Mouse (Mus musculus) midbrain, embryonic 13.5 days (tissue): ENCODE results near the gene Cnot1. TPM values are rescaled to one million over a fixed set of nuclear protein-coding genes. Genes with fewer than 3 reads are reported as not detected.

Source experiments
- ATAC-seq: fragments of 200-750 bp; cut with Nextera tagmentation; 2 replicates; pipeline ENCODE4 v1.8.0; 2017; ENCODE audit warnings: mild to moderate bottlenecking, moderate TSS enrichment, moderate library complexity
- H3K27ac ChIP-seq: fragments of 300-500 bp; sonication (generic); 2 replicates; pipeline ENCODE4 v1.5.1; 2015; ENCODE audit warnings: inconsistent platforms, mild to moderate bottlenecking, moderate library complexity
- H3K27me3 ChIP-seq: fragments of 300-500 bp; sonication (generic); 2 replicates; pipeline ENCODE4 v1.6.1; 2015; ENCODE audit warnings: mild to moderate bottlenecking, inconsistent platforms
- H3K36me3 ChIP-seq: fragments of 300-500 bp; sonication (generic); 2 replicates; pipeline ENCODE4 v1.6.1; 2015; ENCODE audit warnings: mild to moderate bottlenecking, inconsistent platforms
- H3K4me1 ChIP-seq: fragments of 300-500 bp; sonication (generic); replicated peaks from 2 replicates; pipeline ENCODE4 v1.6.1; 2015; ENCODE audit warnings: inconsistent platforms
- H3K4me2 ChIP-seq: fragments of 300-500 bp; sonication (generic); replicated peaks from 2 replicates; pipeline ENCODE4 v1.6.1; 2015; ENCODE audit warnings: moderate library complexity, mild to moderate bottlenecking, inconsistent platforms
- H3K4me3 ChIP-seq: fragments of 300-500 bp; sonication (generic); replicated peaks from 2 replicates; pipeline ENCODE4 v1.5.1; 2015; ENCODE audit warnings: mild to moderate bottlenecking, inconsistent platforms
- H3K9ac ChIP-seq: fragments of 300-500 bp; sonication (generic); replicated peaks from 2 replicates; pipeline ENCODE4 v1.6.1; 2015; ENCODE audit warnings: mild to moderate bottlenecking, inconsistent platforms
- H3K9me3 ChIP-seq: fragments of 300-500 bp; sonication (generic); 2 replicates; pipeline ENCODE4 v1.6.1; 2016; ENCODE audit warnings: mild to moderate bottlenecking, inconsistent platforms
- WGBS: fragments of 180-500 bp; shearing (Covaris S2); methylation state at CpG from one replicate; pipeline ENCODE4 v1.1.7; 2015; 5-methylcytosine and 5-hydroxymethylcytosine counted together
- polyA plus RNA-seq: library from polyadenylated mRNA; unstranded; fragments of >200 nt; fragmentation: Nextera tagmentation; extraction: Ambion mirVana; gene quantifications from 2 replicates; pipeline ENCODE4 v1.2.1, GENCODE M21; 2015

The Cnot1 gene
- polyA plus RNA-seq, 1 experiment from 2014 or later: 52.1 TPM

DNA sequence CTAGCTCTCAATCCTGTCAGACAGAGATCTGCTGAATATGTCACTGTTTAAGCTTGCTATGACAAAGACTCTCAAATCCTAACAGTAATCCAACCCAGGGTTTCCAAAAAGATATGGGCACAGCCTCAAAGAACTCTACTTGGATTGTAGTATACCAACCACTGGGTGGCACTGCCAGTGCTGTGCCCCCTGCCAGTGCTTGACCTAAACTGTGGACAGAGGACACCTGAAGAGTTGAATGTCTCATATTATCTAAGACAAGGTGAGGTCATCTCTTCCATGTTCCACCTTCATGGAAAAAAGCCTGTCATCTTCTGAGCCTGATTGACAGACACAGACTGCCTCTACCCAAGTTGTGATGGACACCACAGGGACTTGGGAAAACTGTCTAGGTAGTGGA lies 24.6 kb downstream of the Cnot1 start:
- peaks cover 73% of the 10 kb centered on the region for H3K36me3 ChIP-seq
- H3K27me3 ChIP-seq: no peaks in the 10 kb centered on the region
- no peak overlapping the region for H3K9ac ChIP-seq
- H3K4me1 ChIP-seq: no peaks in the 10 kb centered on the region
- 0 out of 2 replicates have a peak, but pooled peaks cover 3% of the 10 kb centered on the region for H3K9me3 ChIP-seq
- ATAC-seq: no peak
- H3K4me3 ChIP-seq: no peak overlapping the region
- H3K27ac ChIP-seq: no peak overlapping the region
- no peak overlapping the region for H3K4me2 ChIP-seq

DNA sequence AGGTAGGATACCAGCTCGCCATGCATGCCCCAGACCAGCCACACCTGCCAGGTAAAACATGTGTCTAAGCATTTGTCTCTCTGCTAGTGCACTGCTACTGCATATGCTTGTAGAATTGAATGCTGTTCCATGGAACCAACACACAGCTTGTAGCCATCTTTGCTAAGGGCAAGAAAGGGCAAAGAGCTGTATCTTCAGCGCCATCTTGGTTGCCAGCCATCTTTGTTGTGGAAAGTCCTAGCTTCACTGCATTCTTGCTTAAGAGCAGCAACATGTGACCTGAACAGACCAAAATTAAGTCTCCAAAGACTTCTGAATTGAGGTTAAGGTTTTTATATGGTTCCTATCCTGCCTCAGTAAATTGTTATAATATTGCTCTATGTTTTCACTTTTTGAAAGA lies 25.5 kb downstream of the Cnot1 start:
- no peak overlapping the region for H3K4me3 ChIP-seq
- peaks cover 64% of the 10 kb centered on the region for H3K36me3 ChIP-seq
- no peaks in the 10 kb centered on the region for H3K27me3 ChIP-seq
- no peak for ATAC-seq
- H3K4me1 ChIP-seq: no peaks in the 10 kb centered on the region
- H3K27ac ChIP-seq: no peak overlapping the region
- 0 out of 2 replicates have a peak, but pooled peaks cover 3% of the 10 kb centered on the region for H3K9me3 ChIP-seq
- no peak overlapping the region for H3K9ac ChIP-seq
- H3K4me2 ChIP-seq: no peak overlapping the region
- 95% methylated on average over 2 of the region's 2 CpGs for WGBS

DNA sequence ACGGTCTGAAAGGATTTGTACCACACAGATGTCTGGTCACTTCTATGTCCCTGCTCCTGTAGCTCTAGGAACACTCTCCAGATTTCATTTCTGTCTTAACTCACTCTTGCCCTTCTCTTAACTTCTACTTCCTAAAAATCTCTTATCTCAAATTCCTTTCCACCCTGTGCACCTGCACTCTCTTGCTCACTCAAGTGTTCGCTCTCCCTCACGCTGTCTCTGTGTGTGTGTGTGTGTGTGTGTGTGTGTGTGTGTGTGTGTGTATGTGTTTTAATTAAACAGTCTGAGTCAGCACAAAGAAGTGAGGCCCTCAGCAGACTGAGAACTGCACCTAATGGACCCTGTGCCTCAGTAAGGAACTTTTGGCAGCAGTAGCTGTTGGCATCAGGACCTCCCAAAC lies 26.2 kb downstream of the Cnot1 start:
- H3K4me3 ChIP-seq: no peak overlapping the region
- no peaks in the 10 kb centered on the region for H3K27me3 ChIP-seq
- no peak overlapping the region for H3K4me2 ChIP-seq
- no peak overlapping the region for H3K27ac ChIP-seq
- no peak overlapping the region for H3K9ac ChIP-seq
- ATAC-seq: no peak
- H3K4me1 ChIP-seq: no peaks in the 10 kb centered on the region
- peaks cover 57% of the 10 kb centered on the region for H3K36me3 ChIP-seq
- 100% methylated on average over 3 of the region's 3 CpGs for WGBS
- H3K9me3 ChIP-seq: 0 out of 2 replicates have a peak, but pooled peaks cover 3% of the 10 kb centered on the region

DNA sequence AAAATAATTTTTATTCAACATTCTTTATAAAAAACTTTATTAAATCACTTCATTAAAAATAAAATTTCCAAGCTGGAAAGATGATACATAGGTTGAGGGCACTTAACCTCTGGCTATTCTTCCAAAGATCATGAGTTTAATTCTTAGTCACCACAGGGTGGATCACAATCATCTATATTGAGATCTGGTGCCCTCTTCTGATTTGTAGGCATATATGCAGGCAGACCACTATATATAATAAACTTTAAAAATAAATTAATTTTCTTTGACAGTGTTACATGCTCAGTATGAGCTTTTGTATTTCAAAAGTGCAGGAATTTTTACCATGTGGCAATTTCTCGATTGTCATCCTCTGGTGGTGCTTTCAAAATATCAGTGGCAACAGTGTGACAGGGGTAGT lies 43.1 kb downstream of the Cnot1 start:
- WGBS: 93% methylated on average over 1 of the region's 1 CpGs

GRCm38 (mm10) chr8:95760323-95760722 lies 46.9 kb downstream of the Cnot1 start:
- WGBS: 94% methylated on average over 6 of the region's 6 CpGs
- Histone ChIP-seq H3K4me1 (no peaks in the 10 kb centered on the region), H3K27ac (no peak overlapping the region), H3K27me3 (no peaks in the 10 kb centered on the region), H3K4me2 (no peak overlapping the region), H3K4me3 (no peak overlapping the region), H3K9me3 (no peaks in the 10 kb centered on the region), H3K9ac (no peak overlapping the region), H3K36me3 (peaks cover 75% of the 10 kb centered on the region)
- no peak for ATAC-seq

More for the DNA sequence above, 43.1 kb downstream of the Cnot1 start:
- Histone ChIP-seq H3K9ac (no peak overlapping the region), H3K36me3 (peaks cover 80% of the 10 kb centered on the region), H3K4me3 (no peak overlapping the region), H3K4me1 (no peaks in the 10 kb centered on the region), H3K9me3 (no peaks in the 10 kb centered on the region), H3K4me2 (no peak overlapping the region), H3K27ac (no peak overlapping the region), H3K27me3 (no peaks in the 10 kb centered on the region)
- no peak for ATAC-seq

GRCm38 (mm10) chr8:95751924-95752323 lies 55.3 kb downstream of the Cnot1 start:
- no peak overlapping the region for H3K27ac ChIP-seq
- no peak for ATAC-seq

DNA sequence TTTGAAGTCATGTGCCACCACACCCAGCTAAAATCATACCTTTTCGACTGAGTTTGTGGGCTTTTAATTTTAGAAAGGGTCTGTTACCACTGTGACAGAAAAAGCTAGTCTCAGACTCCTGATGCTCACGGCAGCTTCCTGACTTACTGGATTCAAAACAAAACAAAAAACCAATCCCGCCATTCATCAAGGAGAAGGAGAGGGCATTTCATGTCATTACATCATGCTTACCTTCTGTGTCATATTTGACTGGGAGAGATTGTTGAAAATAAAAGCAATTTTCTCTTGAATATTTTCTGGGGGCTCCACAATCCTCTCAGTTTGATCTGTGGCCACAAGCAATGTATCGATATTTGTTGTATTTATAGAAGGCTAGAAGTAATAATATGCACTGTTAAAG lies 59.2 kb downstream of the Cnot1 start:
- Histone ChIP-seq H3K27me3 (no peaks in the 10 kb centered on the region), H3K9me3 (no peaks in the 10 kb centered on the region), H3K9ac (no peak overlapping the region), H3K27ac (no peak overlapping the region), H3K36me3 (peaks cover 87% of the 10 kb centered on the region), H3K4me3 (no peak overlapping the region), H3K4me1 (no peaks in the 10 kb centered on the region), H3K4me2 (no peak overlapping the region)
- 97% methylated on average over 4 of the region's 4 CpGs for WGBS
- ATAC-seq: no peak

More at GRCm38 (mm10) chr8:95751924-95752323, 55.3 kb downstream of the Cnot1 start:
- H3K4me1 ChIP-seq: no peaks in the 10 kb centered on the region
- peaks cover 80% of the 10 kb centered on the region for H3K36me3 ChIP-seq
- H3K4me2 ChIP-seq: no peak overlapping the region
- H3K9me3 ChIP-seq: no peaks in the 10 kb centered on the region
- no peaks in the 10 kb centered on the region for H3K27me3 ChIP-seq
- WGBS: 100% methylated on average over 1 of the region's 1 CpGs
- no peak overlapping the region for H3K4me3 ChIP-seq
- H3K9ac ChIP-seq: no peak overlapping the region

- Histone ChIP-seq H3K9ac (no peak overlapping the region), H3K4me1 (no peaks in the 10 kb centered on the region), H3K27ac (no peak overlapping the region), H3K9me3 (no peaks in the 10 kb centered on the region), H3K4me2 (no peak overlapping the region), H3K36me3 (peaks cover 89% of the 10 kb centered on the region), H3K27me3 (no peaks in the 10 kb centered on the region), H3K4me3 (no peak overlapping the region)
- 92% methylated on average over 7 of the region's 7 CpGs for WGBS
- no peak for ATAC-seq
These were observed 65.5 kb downstream of the Cnot1 start for GRCm38 (mm10) chr8:95741732-95742131.

- peaks cover 81% of the 10 kb centered on the region for H3K36me3 ChIP-seq
- ATAC-seq: no peak
- no peak overlapping the region for H3K4me3 ChIP-seq
- no peaks in the 10 kb centered on the region for H3K4me1 ChIP-seq
- no peaks in the 10 kb centered on the region for H3K9me3 ChIP-seq
- no peak overlapping the region for H3K4me2 ChIP-seq
- no peak overlapping the region for H3K9ac ChIP-seq
- WGBS: 84% methylated on average over 7 of the region's 7 CpGs
- no peak overlapping the region for H3K27ac ChIP-seq
- no peaks in the 10 kb centered on the region for H3K27me3 ChIP-seq
These were observed 68.7 kb downstream of the Cnot1 start for GRCm38 (mm10) chr8:95738596-95738995.

DNA sequence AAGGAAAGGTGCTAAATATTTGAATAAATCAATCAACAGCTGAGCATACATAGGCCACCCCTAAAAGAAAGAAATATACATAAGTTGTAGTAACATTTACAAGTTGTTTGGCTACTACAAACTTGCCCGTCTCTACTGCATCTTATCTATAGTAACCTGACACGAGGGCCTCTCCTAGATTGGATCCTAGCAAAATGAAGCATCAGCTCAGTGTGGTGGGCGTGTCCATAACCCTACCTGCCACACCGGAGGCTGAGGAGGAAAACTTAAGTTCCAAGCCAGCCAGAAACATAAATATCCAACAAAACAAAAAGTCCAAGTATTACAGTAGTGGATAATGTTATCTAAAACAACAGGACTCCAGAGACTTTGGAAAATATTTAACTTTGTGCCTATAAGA lies 79.6 kb downstream of the Cnot1 start:
- no peak overlapping the region for H3K4me3 ChIP-seq
- no peaks in the 10 kb centered on the region for H3K27me3 ChIP-seq
- H3K9ac ChIP-seq: no peak overlapping the region
- no peaks in the 10 kb centered on the region for H3K9me3 ChIP-seq
- H3K4me2 ChIP-seq: no peak overlapping the region
- WGBS: 94% methylated on average over 4 of the region's 4 CpGs
- H3K4me1 ChIP-seq: no peaks in the 10 kb centered on the region
- H3K27ac ChIP-seq: no peak overlapping the region
- peaks cover 85% of the 10 kb centered on the region for H3K36me3 ChIP-seq
- no peak for ATAC-seq

DNA sequence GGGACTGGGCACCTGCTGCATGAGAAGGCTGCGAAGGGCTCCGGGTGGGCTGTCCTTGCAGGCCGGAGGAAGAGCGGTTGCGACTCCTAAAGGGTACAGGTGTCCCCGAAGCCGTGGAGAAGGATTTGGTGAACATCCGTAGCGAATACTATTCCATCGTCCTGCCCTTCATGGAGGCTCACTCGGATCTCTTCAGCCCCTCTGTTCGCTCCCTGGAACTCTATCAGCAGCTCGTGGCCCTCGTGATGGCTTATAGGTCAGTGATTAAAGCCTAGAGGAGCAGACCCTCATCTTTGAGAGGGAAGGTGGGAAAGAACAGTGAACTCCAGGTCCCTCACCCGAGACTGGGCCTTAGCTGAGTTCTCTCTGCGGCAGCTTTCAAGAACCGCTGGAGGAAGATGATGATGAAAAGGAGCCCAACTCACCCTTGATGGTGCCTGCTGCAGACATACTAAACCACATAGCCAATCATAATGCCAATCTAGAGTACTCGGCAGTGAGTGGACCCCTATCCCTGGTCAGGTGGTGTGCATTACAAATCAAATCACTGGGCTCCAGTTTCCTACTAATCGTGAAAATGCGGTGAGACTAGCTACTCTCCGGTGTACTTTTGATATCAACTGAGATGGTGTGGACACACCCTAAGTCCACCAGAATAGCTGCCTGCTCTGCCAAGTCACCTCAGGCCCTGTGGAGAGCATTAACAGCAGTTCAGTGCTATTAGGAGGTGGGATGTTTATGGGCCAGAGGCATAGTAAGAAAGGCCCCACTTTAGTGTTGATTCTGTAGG lies 90.5 kb downstream of the Cnot1 start:
- Histone ChIP-seq H3K36me3 (peaks cover 61% of the 10 kb centered on the region), H3K27ac (peak overlapping the region; percentile 73; the same call in 1 of the 2 replicates), H3K9me3 (no peaks in the 10 kb centered on the region), H3K4me2 (peak overlapping the region; percentile 96), H3K27me3 (no peaks in the 10 kb centered on the region), H3K9ac (peak overlapping the region; percentile 90), H3K4me3 (peak overlapping the region; percentile 89), H3K4me1 (peaks cover 21% of the 10 kb centered on the region)
- 19% methylated on average over 21 of the region's 21 CpGs for WGBS
- no peak; the same call in 1 of the 2 replicates for ATAC-seq

DNA sequence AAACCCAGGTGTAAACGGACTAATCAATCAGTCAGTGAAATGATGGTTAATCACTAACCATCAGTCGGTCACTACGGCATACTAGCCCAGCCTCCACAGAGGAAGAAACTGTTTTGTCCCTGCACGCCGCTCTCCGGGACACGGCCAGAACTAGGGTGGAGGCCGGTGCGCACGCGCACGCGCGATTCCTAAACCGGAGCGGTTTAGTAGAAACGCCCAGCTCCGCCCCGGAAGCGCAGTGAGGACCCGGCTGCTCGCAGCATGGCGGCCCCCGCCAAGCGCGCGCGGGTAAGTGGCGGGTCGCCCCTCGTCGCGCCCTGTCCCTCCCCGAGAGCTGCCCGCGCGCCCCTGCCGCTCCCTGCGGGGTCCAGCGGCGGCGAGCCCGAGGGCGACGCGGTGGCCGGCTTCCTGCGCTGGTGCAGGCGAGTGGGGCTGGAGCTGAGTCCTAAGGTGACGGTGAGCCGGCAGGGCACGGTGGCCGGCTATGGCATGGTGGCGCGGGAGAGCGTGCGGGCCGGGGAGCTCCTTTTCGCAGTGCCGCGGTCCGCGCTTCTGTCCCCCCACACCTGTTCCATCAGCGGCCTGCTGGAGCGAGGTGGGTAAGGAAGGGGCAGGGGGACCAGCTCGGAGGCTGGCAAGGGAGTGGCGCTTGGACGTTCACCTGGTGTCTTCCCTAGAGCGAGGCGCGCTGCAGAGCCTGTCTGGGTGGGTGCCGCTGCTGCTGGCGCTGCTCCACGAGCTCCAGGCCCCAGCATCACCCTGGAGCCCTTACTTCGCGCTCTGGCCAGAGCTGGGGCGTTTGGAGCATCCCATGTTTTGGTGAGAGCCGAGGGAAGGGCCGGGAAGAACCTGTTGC lies 91.4 kb downstream of the Cnot1 start, which contains the start of gene Setd6:
Gene Setd6, plus strand, starts transcription at position 206 of the 856 bp plus-strand sequence.
- Histone ChIP-seq H3K27ac (peak within 1 kb of the TSS; percentile 73), H3K4me3 (peak within 1 kb of the TSS; percentile 89), H3K4me2 (peak within 1 kb of the TSS; percentile 96), H3K36me3 (peaks cover 63% of the 10 kb centered on the region), H3K27me3 (no peaks in the 10 kb centered on the region), H3K9me3 (no peaks in the 10 kb centered on the region), H3K4me1 (peaks cover 21% of the 10 kb centered on the region), H3K9ac (peak within 1 kb of the TSS; percentile 90)
- under 1% methylated on average over 76 of the region's 79 CpGs for WGBS
- peak; percentile 90 for ATAC-seq
